Mouse (Mus musculus) thymus, adult 2 months (tissue): ENCODE results near the gene Prdm9.

ENCODE experiments used
- CTCF ChIP-seq: fragments of 200-500 bp; IDR thresholded peaks from 2 replicates; pipeline ENCODE4 v1.5.1; 2012; ENCODE audit warnings: mild to moderate bottlenecking, control low read depth, low read length, moderate library complexity, borderline replicate concordance; ENCODE audit not compliant: control insufficient read depth, poor library complexity, insufficient read depth; ENCODE audit errors: extremely low read depth
- POLR2A ChIP-seq: fragments of 200-500 bp; IDR thresholded peaks from 2 replicates; pipeline ENCODE4 v1.6.1; 2012; ENCODE audit warnings: mild to moderate bottlenecking, low read length, control low read depth, moderate library complexity; ENCODE audit not compliant: control insufficient read depth, poor library complexity, insufficient read depth; ENCODE audit errors: extremely low read depth

GRCm38 (mm10) chr17:15566908-15567307 is 2.8 kb upstream of the Prdm9 start:
- TF ChIP-seq CTCF (no peak), POLR2A (no peak)
